Mouse (Mus musculus): ENCODE data around the gene Cyld.
A peak's percentile ranks its signal among the peaks of the same experiment; 100 is the strongest.
"Not testable (repeated sequence)": the region's sequence is repeated elsewhere in the genome, so short reads cannot be mapped to it uniquely, and the experiment has no call there.

Cyld gene

DNA sequence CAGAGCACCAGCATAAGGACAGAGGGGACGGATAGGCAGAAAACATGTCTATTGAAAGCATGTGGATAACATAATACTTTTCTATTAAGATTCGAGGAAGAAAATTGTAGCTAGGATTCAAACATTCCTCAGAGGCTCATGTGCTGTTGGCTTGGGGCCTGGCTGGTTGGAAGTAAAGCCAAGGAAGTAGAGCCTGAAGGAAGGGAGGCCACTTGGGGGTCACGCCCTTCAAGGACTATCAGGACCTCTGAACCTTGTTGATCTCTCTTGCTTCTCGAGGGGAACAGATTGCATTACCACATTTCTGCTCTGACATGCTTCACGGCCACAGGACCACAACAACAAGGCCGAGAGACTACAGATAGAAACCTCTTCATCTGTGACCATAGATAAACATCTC lies 7.7 kb upstream of the Cyld start:
- no peak for DNase-seq (ENCODE audit: low spot score)

DNA sequence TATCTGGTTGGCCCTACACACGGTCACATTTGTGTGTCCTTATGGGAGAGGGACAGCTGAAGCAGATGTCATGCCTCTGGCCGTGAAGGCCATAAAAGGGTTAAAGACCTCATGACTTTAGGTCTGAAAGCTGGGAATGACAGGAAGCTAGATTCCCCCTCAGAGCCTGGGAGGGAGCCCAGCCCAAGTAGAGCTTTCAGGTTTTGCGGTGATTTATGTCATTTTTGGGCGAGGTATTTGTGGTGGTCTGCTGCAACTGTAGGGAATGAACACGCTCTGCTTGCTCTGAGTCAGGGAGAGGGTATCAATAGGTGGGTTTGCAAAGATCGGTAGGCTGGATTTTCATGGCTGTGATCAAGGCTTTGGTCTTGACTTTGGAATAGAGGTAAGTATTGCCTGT lies 6.9 kb upstream of the Cyld start:
- DNase-seq (ENCODE audit: low spot score), result no peak

DNA sequence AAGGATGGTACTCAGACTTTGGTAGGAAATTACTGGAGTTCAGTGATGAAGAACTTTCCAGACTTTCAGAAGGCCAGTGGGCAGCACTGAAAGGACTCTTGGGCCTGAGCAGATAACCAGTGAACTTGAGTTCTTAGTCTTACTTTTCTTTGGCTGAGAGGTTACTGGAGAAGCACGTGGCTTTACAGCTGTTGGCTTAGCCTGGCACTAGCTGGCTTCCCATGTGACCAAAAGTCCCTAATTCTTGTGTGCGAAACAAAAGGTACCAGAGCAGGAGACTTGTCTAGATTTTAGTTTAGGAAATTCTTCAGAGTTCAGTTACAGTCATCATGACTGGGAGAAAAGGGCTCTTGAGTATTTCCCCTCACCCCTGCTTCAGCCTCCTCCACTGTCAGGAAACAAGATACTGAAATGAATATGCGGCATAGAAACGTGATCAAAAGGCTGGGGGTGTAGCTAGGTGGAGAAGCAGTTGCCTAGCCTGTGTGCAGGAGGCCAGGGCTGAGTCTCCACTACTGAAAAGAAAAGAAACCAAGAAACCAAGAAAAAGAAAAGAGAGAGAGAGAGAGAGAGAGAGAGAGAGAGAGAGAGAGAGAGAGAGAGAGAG lies 5.4 kb upstream of the Cyld start:
- no peak for DNase-seq (ENCODE audit: low spot score)

GRCm38 (mm10) chr8:88691961-88692360 lies 4.9 kb upstream of the Cyld start:
- DNase-seq (ENCODE audit: low spot score), result no peak

DNA sequence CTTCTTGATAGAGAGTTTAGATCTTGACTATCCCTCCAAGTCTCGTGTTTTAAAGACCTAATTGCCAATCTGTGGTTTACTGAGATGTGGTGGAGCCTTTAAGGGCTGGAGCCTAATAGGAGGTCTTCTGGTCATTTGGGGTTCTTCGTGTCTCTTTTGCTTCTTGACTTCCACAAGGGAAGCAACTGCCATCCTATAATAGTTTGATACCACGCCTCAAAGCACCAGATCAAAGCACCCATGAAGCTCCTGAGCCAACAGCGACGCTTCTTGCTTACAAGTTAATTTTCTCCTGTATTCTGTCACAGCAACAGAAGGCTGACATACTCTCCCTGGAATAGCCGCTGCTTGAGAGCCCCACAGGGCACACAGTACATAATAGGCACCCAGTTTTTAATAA lies 4.0 kb upstream of the Cyld start:
- DNase-seq (ENCODE audit: low spot score), result no peak

- no peak for DNase-seq (ENCODE audit: low spot score)
These were observed 3.5 kb upstream of the Cyld start for GRCm38 (mm10) chr8:88693376-88693775.

GRCm38 (mm10) chr8:88694291-88694690 lies 2.5 kb upstream of the Cyld start:
- DNase-seq (ENCODE audit: low spot score), result no peak

- no peak for DNase-seq (ENCODE audit: low spot score)
These were observed 600 bp upstream of the Cyld start for GRCm38 (mm10) chr8:88696228-88696627.

GRCm38 (mm10) chr8:88697642-88698031 lies 809 bp downstream of the Cyld start:
- DNase-seq (ENCODE audit: low spot score), result no peak

DNA sequence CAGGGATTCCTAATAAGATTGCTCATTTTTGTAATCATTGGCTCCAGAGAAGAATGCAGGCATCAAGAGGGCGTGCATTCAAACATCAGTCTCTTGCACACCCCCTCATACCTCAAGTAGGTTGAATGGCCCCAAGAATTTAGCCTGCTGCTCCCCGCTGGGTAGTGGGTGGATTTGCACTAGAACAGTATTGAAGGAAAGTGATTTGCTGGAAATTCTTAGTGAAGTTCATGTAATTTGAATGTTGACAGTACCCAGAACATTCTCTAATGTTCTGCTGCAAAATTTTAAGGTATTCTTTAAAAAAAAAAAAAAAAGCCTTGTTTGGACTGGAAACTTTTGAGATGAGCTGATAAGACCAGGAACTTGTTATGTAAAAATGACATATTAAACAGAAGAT lies 1.2 kb downstream of the Cyld start:
- no peak for DNase-seq (ENCODE audit: low spot score)

DNA sequence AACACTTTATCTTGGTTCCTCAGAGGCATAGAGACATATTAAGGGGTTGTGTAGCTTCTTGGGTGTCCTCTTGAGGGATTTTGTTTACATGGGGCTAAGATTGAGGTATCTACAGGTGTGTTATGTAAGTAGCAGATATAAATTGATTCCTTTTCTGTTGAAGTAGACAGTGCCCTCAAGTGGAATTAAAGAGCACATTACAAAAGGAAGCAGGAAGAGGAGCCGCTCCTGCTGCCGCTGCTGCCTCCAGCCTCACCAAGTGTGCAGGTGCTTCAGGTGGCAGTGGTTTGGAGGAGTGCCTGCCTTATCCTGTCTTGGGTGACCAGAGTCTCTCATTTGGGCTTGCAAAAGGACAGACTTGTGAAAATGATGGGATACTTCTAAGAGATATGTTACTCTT lies 4.8 kb downstream of the Cyld start:
- DNase-seq (ENCODE audit: low spot score), result no peak

GRCm38 (mm10) chr8:88702816-88703215 lies 6.0 kb downstream of the Cyld start:
- DNase-seq (ENCODE audit: low spot score), result no peak

- no peak for DNase-seq (ENCODE audit: low spot score)
These were observed 26.6 kb downstream of the Cyld start for GRCm38 (mm10) chr8:88723256-88723963.

GRCm38 (mm10) chr8:88755175-88755791 lies 58.5 kb downstream of the Cyld start:
- DNase-seq (ENCODE audit: low spot score), result peak; percentile 45

- no peak for DNase-seq (ENCODE audit: low spot score)
These were observed 65.2 kb downstream of the Cyld start for GRCm38 (mm10) chr8:88761980-88762379.

GRCm38 (mm10) chr8:88771241-88771640 lies 74.4 kb downstream of the Cyld start:
- no peak for DNase-seq (ENCODE audit: low spot score)

- DNase-seq (ENCODE audit: low spot score), result no peak
These were observed 77.9 kb downstream of the Cyld start for GRCm38 (mm10) chr8:88774593-88775297.

GRCm38 (mm10) chr8:88775298-88775646 lies 78.4 kb downstream of the Cyld start:
- DNase-seq (ENCODE audit: low spot score), result no peak

DNA sequence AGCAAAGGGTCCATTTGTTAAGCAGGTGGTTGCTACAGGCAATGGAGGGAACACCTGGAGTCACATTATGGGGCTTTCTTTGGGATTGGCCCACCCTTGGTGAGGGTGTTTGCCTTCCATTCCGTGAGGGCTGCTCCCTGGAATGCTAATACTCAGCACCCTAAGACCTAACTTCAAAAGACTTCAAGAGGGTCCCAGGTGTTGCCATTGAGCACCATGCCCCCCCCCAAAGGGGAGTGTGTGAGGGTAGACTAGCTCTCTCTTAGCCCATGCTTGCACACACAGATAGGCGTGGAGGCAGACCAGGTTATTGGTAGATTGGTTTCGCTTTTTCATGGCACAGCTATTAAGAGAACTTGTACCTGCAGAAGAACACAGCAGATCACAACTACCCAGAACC lies 83.3 kb downstream of the Cyld start:
- DNase-seq (ENCODE audit: low spot score), result no peak

DNA sequence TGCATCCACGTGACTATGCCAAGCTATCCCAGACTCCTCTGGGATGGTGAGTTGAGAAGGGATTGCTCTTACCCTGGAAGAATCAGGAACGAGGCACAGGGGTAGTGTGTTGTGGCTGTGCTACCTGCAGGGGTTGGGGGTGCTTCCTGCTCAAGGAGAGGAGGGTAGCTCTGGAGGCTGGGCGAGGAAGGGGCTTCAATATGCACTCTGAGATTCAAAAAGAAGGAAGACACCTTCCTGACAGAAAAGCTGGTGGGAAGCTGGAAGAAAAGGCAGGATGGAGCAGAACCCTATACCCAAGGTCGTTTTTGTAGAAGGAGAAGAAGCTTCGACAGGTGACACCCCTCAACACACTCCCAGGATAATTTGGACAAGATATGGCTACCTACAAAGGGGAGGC lies 84.5 kb downstream of the Cyld start:
- DNase-seq (ENCODE audit: low spot score), result no peak

DNA sequence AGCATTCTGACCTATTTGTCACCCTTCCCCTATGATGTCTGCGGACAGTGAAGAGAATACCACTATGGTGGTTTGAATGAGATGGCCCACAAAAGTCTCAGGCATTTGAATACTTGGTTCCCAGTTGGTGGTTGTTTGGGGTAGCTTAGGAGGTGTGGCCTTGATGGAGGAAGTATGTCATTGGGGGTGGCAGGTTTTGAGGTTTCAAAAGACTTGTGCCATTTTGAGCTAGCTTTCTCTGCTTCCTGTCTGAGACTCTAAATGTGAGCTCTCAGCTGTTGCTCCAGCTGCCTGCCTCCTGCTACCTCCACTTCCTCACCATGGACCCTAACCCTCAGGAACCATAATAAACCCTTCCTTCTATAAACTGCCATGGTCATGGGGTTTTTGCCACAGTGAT lies 86.9 kb downstream of the Cyld start:
- DNase-seq (ENCODE audit: low spot score), result no peak

DNA sequence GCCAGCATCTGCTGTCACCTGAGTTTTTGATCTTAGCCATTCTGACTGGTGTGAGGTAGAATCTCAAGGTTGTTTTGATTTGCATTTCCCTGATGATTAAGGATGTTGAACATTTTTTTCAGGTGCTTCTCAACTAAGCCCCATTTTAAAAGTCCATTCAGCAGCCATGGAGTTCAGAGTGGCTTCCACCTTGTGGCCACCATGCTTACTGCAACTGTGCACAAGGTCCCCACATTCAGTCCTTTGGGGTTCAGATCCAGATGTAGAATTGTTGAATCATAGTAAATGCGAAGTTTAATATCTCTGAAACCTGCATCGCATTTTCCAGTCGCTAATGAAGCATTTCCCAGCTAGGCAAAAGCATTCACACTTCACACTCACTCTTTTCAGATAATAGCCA lies 91.5 kb downstream of the Cyld start:
- not testable (repeated sequence) for DNase-seq (ENCODE audit: low spot score)

GRCm38 (mm10) chr8:88792691-88793323 lies 96.0 kb downstream of the Cyld start:
- no peak for DNase-seq (ENCODE audit: low spot score)
